Mouse (Mus musculus): ENCODE results near the gene Mta1. TPM values are rescaled to one million over a fixed set of nuclear protein-coding genes. Genes with fewer than 3 reads are reported as not detected.

Mta1 gene
- 11.3 and 11.4 TPM in 2 replicates for polyA plus RNA-seq (2016; fragmentation: Nextera tagmentation; extraction: Ambion mirVana)

DNA sequence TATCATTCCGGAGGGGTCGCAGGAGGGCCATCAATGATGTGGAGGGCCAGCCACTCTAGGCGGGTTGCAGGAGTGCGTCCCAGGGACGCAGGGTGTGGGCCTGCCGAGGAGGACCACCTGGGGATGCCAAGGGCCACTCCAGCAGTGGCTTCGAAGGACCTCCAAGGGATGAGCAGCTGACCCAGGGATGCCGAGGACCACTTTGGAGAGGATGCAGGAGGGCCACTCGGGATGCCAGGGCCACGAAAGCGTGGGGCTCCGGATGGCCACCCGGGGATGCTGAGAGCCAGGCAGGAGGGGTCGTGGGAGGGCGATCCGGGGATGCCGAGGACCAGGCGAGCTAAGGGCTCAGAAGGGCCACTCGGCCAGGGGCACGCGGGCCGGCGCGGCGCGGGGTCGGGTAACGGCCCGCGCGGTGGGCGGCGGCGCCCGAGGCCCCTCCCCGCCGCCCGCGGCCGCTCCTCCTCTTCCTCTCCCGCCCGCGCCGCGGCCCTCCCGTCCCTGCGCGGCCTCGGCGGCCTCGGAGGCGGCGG, at the start of gene Mta1:
TSS of gene Mta1 (plus strand) at position 530 of the 533 bp plus-strand sequence.
- peak; percentile 78 for ATAC-seq (ENCODE audit: insufficient number of reproducible peaks, low FRiP score)
- Histone ChIP-seq H3K9me3 (replicated peaks) (no peaks in the 10 kb centered on the region), H3K27me3 (replicated peaks) (no peaks in the 10 kb centered on the region), H3K4me3 (peak within 1 kb of the TSS; percentile 100), H3K9ac (peak within 1 kb of the TSS; percentile 100), H3K36me3 (peaks cover 2% of the 10 kb centered on the region; the same call in 1 of the 2 replicates), H3K4me1 (replicated peaks) (peaks cover 42% of the 10 kb centered on the region), H3K27ac (ENCODE audit: poor library complexity, severe bottlenecking) (peak within 1 kb of the TSS; percentile 86), H3K4me2 (peak within 1 kb of the TSS; percentile 86)
- WGBS: 5% methylated on average over 20 of the region's 53 CpGs

DNA sequence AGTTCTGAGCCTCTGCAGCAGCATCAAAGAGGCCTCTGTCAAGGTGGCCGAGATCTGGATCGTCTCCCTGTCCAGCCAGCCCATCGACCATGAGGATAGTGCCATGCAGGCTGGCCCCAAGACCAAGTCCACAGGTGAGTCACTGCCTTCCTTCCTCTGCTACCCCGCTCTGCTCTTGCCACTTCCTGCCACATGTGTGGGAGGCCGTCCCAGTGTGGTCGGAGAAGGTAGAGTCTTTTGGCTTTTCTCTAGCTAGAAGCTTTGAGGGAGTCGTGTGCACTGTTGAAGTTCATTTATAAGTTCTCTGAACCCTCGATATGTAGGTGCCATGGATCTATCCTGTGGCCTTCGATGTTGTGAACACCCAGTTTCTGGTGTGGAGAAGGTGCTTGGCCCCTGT, 48.2 kb upstream of the Mta1 start:
- Histone ChIP-seq H3K27me3 (replicated peaks) (no peaks in the 10 kb centered on the region), H3K36me3 (peaks cover 60% of the 10 kb centered on the region), H3K9me3 (replicated peaks) (no peaks in the 10 kb centered on the region), H3K4me2 (no peak overlapping the region), H3K27ac (ENCODE audit: poor library complexity, severe bottlenecking) (no peak overlapping the region), H3K9ac (no peak overlapping the region), H3K4me1 (replicated peaks) (peaks cover 27% of the 10 kb centered on the region), H3K4me3 (no peak overlapping the region)
- WGBS: 86% methylated on average over 9 of the region's 9 CpGs
- no peak for ATAC-seq (ENCODE audit: insufficient number of reproducible peaks, low FRiP score)

DNA sequence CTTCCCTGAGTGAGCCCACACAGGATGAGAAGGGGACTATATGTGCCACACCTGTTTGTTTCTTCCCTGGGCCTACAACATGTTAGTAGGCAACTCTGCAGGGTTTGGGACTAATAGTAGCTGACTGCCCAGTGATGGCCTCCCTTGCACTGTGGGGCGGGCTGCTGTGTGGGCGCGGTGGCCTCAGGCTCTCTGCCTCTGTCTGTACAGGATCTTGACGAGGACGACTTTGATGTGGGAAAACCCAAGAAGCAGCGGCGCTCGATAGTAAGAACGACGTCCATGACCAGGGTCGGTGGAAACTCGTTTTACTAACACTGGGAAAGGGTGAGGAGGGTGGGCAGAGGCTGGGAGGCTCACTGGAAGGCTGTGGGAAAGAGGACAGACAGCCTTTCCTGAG, 47.4 kb upstream of the Mta1 start:
- H3K9me3 ChIP-seq (replicated peaks): no peaks in the 10 kb centered on the region
- no peak overlapping the region for H3K27ac ChIP-seq (ENCODE audit: poor library complexity, severe bottlenecking)
- H3K9ac ChIP-seq: peak overlapping the region; percentile 38; the same call in 1 of the 2 replicates
- H3K4me1 ChIP-seq (replicated peaks): peaks cover 27% of the 10 kb centered on the region
- WGBS: 82% methylated on average over 12 of the region's 12 CpGs
- H3K36me3 ChIP-seq: peaks cover 58% of the 10 kb centered on the region
- H3K27me3 ChIP-seq (replicated peaks): no peaks in the 10 kb centered on the region
- ATAC-seq (ENCODE audit: insufficient number of reproducible peaks, low FRiP score): no peak
- H3K4me3 ChIP-seq: no peak overlapping the region
- no peak overlapping the region for H3K4me2 ChIP-seq

DNA sequence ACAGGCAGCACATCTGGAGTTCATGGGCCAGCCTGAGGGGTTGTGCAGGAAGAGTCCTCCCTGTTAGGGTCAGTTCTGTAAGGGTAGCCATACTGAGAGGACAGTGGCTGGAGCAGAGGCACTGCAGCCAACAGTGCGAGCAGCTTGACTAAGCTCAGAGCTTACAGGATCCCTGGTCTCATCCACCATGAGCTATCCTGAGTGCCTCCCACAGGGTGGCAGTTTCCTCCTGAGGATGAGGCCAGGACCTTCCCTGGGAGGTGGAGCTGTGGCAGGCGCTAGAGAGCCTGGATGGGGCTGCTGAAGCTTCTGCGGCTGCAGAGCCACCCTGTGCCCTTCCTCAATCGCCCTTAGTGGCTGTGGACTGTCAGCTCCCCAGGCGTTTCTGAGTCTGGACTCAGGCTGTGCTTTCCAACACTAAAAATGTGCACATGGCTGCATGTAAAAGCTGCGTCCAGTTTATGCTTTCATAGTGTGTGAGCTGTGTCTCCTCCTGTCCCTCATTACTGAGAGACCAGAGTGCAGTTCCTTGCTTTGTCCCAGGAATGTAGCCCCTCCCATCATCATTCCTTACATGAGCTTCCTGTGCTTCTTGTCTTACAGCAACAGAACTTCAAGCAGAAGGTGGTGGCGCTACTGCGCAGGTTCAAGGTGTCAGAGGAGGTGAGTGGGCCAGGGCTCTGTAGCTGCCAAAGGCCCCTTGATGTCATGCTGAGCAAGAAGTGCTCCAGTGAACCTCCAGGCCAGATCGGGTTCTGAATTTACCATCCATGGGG, 46.3 kb upstream of the Mta1 start:
- no peak overlapping the region for H3K4me3 ChIP-seq
- peak; percentile 52; the same call in 1 of the 2 replicates for ATAC-seq (ENCODE audit: insufficient number of reproducible peaks, low FRiP score)
- no peaks in the 10 kb centered on the region for H3K9me3 ChIP-seq (replicated peaks)
- H3K4me1 ChIP-seq (replicated peaks): peaks cover 30% of the 10 kb centered on the region
- H3K27me3 ChIP-seq (replicated peaks): no peaks in the 10 kb centered on the region
- WGBS: 30% methylated on average over 9 of the region's 9 CpGs
- H3K27ac ChIP-seq (ENCODE audit: poor library complexity, severe bottlenecking): peak overlapping the region; percentile 65
- H3K9ac ChIP-seq: peak overlapping the region; percentile 38
- peaks cover 55% of the 10 kb centered on the region for H3K36me3 ChIP-seq
- 0 out of 2 replicates have a peak overlapping the region, but pooled peaks have one; percentile 7 for H3K4me2 ChIP-seq

- Histone ChIP-seq H3K4me1 (replicated peaks) (peaks cover 16% of the 10 kb centered on the region), H3K9ac (no peak overlapping the region), H3K9me3 (replicated peaks) (0 out of 2 replicates have a peak, but pooled peaks cover 4% of the 10 kb centered on the region), H3K36me3 (peaks cover 74% of the 10 kb centered on the region), H3K27me3 (replicated peaks) (no peaks in the 10 kb centered on the region), H3K4me2 (no peak overlapping the region), H3K4me3 (no peak overlapping the region), H3K27ac (ENCODE audit: poor library complexity, severe bottlenecking) (no peak overlapping the region)
- ATAC-seq (ENCODE audit: insufficient number of reproducible peaks, low FRiP score): no peak
- WGBS: 58% methylated on average over 8 of the region's 8 CpGs
Measured at GRCm38 (mm10) chr12:113056089-113056488, 42.0 kb upstream of the Mta1 start.

DNA sequence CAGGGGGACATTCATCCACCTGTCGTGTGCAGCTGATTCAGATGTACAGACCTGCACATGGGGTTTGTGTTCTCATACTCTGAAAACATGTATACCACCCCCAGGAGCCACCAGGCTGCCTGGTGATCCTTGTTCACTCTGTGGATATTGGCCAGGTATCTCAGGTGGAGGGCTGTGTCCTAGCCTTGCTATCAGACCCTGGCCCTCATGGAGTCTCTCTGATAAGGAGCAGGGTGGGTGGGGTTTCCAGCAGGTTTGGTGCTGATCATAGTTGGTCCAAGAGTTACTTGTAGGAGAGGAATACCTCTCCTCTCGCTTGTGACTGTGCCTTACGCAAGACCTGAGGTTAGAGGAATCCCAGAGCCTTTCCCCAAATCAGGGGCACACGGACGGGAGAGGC, 37.9 kb upstream of the Mta1 start:
- Histone ChIP-seq H3K4me3 (no peak overlapping the region), H3K27ac (ENCODE audit: poor library complexity, severe bottlenecking) (no peak overlapping the region), H3K9me3 (replicated peaks) (0 out of 2 replicates have a peak, but pooled peaks cover 4% of the 10 kb centered on the region), H3K36me3 (peaks cover 81% of the 10 kb centered on the region), H3K27me3 (replicated peaks) (no peaks in the 10 kb centered on the region), H3K4me2 (no peak overlapping the region), H3K9ac (no peak overlapping the region), H3K4me1 (replicated peaks) (0 out of 2 replicates have a peak, but pooled peaks cover 3% of the 10 kb centered on the region)
- no peak for ATAC-seq (ENCODE audit: insufficient number of reproducible peaks, low FRiP score)
- 83% methylated on average over 5 of the region's 5 CpGs for WGBS

GRCm38 (mm10) chr12:113061606-113062005, 36.5 kb upstream of the Mta1 start:
- ATAC-seq (ENCODE audit: insufficient number of reproducible peaks, low FRiP score): no peak
- no peaks in the 10 kb centered on the region for H3K27me3 ChIP-seq (replicated peaks)
- H3K27ac ChIP-seq (ENCODE audit: poor library complexity, severe bottlenecking): no peak overlapping the region
- no peak overlapping the region for H3K9ac ChIP-seq
- H3K36me3 ChIP-seq: peaks cover 86% of the 10 kb centered on the region
- no peak overlapping the region for H3K4me3 ChIP-seq
- H3K4me2 ChIP-seq: no peak overlapping the region
- H3K4me1 ChIP-seq (replicated peaks): no peaks in the 10 kb centered on the region
- H3K9me3 ChIP-seq (replicated peaks): 0 out of 2 replicates have a peak, but pooled peaks cover 4% of the 10 kb centered on the region
- 73% methylated on average over 9 of the region's 9 CpGs for WGBS

DNA sequence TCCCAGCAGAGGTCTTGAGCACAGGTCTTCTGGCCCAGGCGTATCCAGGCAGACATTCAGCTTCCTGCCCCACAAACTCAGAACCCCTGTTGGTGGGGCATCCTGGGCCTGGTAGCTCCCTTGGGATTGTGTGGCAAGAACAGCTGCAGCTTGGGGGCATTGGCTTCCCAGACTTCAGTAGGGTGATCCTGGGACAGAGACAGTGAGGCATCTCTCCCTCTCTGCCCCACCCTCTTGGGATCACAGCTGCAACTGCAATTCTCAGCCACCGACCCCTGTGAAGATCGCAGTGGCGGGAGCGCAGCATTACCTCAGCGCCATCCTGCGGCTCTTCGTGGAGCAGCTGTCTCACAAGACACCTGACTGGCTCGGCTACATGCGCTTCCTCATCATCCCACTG, 35.9 kb upstream of the Mta1 start:
- Histone ChIP-seq H3K4me3 (no peak overlapping the region), H3K36me3 (peaks cover 86% of the 10 kb centered on the region), H3K9ac (no peak overlapping the region), H3K9me3 (replicated peaks) (0 out of 2 replicates have a peak, but pooled peaks cover 4% of the 10 kb centered on the region), H3K27ac (ENCODE audit: poor library complexity, severe bottlenecking) (no peak overlapping the region), H3K27me3 (replicated peaks) (no peaks in the 10 kb centered on the region), H3K4me2 (no peak overlapping the region), H3K4me1 (replicated peaks) (no peaks in the 10 kb centered on the region)
- ATAC-seq (ENCODE audit: insufficient number of reproducible peaks, low FRiP score): no peak
- 80% methylated on average over 10 of the region's 10 CpGs for WGBS

GRCm38 (mm10) chr12:113063700-113064099, 34.4 kb upstream of the Mta1 start:
- Histone ChIP-seq H3K9me3 (replicated peaks) (no peaks in the 10 kb centered on the region), H3K9ac (no peak overlapping the region), H3K4me1 (replicated peaks) (no peaks in the 10 kb centered on the region), H3K4me3 (no peak overlapping the region), H3K36me3 (peaks cover 75% of the 10 kb centered on the region), H3K4me2 (no peak overlapping the region), H3K27me3 (replicated peaks) (no peaks in the 10 kb centered on the region), H3K27ac (ENCODE audit: poor library complexity, severe bottlenecking) (no peak overlapping the region)
- ATAC-seq (ENCODE audit: insufficient number of reproducible peaks, low FRiP score): no peak
- WGBS: 94% methylated on average over 7 of the region's 7 CpGs

- no peaks in the 10 kb centered on the region for H3K4me1 ChIP-seq (replicated peaks)
- H3K9me3 ChIP-seq (replicated peaks): no peaks in the 10 kb centered on the region
- H3K27me3 ChIP-seq (replicated peaks): no peaks in the 10 kb centered on the region
- no peak overlapping the region for H3K4me3 ChIP-seq
- H3K36me3 ChIP-seq: peaks cover 67% of the 10 kb centered on the region
- H3K4me2 ChIP-seq: no peak overlapping the region
- WGBS: 86% methylated on average over 7 of the region's 7 CpGs
- no peak overlapping the region for H3K27ac ChIP-seq (ENCODE audit: poor library complexity, severe bottlenecking)
- no peak overlapping the region for H3K9ac ChIP-seq
- ATAC-seq (ENCODE audit: insufficient number of reproducible peaks, low FRiP score): no peak
Measured at GRCm38 (mm10) chr12:113068002-113068401, 30.1 kb upstream of the Mta1 start.

DNA sequence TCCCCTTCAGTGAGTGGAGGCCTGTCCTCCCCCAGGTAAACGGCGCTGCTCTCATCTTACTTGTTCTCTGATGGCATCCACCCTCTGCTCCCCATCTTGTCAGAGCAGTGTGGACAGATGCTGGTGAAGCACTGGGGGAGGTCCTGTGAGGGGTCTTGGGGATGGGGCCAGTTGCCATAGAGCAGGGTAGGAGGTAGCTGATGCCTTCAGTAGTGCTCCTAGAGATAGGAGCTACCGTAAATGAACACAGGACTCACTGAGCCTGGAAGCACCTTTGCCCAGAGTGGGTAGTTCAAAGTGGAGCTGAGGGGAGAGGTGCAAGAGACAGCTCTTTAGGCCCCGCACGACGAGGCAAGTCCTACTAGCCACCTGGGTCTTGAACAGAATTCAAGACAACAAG, 28.7 kb upstream of the Mta1 start:
- no peak overlapping the region for H3K4me3 ChIP-seq
- H3K36me3 ChIP-seq: peaks cover 59% of the 10 kb centered on the region
- H3K27ac ChIP-seq (ENCODE audit: poor library complexity, severe bottlenecking): no peak overlapping the region
- no peak overlapping the region for H3K9ac ChIP-seq
- ATAC-seq (ENCODE audit: insufficient number of reproducible peaks, low FRiP score): no peak
- no peak overlapping the region for H3K4me2 ChIP-seq
- no peaks in the 10 kb centered on the region for H3K9me3 ChIP-seq (replicated peaks)
- peaks cover 8% of the 10 kb centered on the region for H3K4me1 ChIP-seq (replicated peaks)
- 91% methylated on average over 6 of the region's 6 CpGs for WGBS
- no peaks in the 10 kb centered on the region for H3K27me3 ChIP-seq (replicated peaks)

Measured in heart, embryonic 12.5 days (tissue).